Mouse (Mus musculus): ENCODE results near the gene Kdm4a. TPM values are rescaled to one million over a fixed set of nuclear protein-coding genes. Genes with fewer than 3 reads are reported as not detected.

Kdm4a gene
- polyA plus RNA-seq (2014; fragmentation: Nextera tagmentation; extraction: Ambion mirVana) = 58.1 and 59.3 TPM in 2 replicates

- WGBS = under 1% methylated on average over 38 of the region's 38 CpGs
- no peaks in the 10 kb centered on the region for H3K27me3 ChIP-seq (ENCODE audit: control insufficient read depth, insufficient read depth, low read length)
- ATAC-seq (ENCODE audit: low FRiP score) (peak; percentile 99), DNase-seq (ENCODE audit: low spot score, missing footprints) (peak; percentile 99)
- peak within 1 kb of the TSS; percentile 74 for H3K9ac ChIP-seq (ENCODE audit: low read length)
- H3K4me3 ChIP-seq (ENCODE audit: low read depth, low read length) = peak within 1 kb of the TSS; percentile 62
- peak within 1 kb of the TSS; percentile 63 for H3K4me2 ChIP-seq
- H3K4me1 ChIP-seq (ENCODE audit: control insufficient read depth, insufficient read depth, low read length) = peaks cover 9% of the 10 kb centered on the region; the same call in 1 of the 2 replicates
- H3K36me3 ChIP-seq (ENCODE audit: control insufficient read depth, insufficient read depth, low read length) = peaks cover 10% of the 10 kb centered on the region; the same call in 1 of the 2 replicates
- peak within 1 kb of the TSS; percentile 79 for H3K27ac ChIP-seq (ENCODE audit: low read depth, low read length)
- no peaks in the 10 kb centered on the region for H3K9me3 ChIP-seq (ENCODE audit: control insufficient read depth, low read length)
Measured at GRCm38 (mm10) chr4:118179467-118180300, at the start of gene Kdm4a. Kdm4a (minus strand) TSS chr4:118180043.

DNA sequence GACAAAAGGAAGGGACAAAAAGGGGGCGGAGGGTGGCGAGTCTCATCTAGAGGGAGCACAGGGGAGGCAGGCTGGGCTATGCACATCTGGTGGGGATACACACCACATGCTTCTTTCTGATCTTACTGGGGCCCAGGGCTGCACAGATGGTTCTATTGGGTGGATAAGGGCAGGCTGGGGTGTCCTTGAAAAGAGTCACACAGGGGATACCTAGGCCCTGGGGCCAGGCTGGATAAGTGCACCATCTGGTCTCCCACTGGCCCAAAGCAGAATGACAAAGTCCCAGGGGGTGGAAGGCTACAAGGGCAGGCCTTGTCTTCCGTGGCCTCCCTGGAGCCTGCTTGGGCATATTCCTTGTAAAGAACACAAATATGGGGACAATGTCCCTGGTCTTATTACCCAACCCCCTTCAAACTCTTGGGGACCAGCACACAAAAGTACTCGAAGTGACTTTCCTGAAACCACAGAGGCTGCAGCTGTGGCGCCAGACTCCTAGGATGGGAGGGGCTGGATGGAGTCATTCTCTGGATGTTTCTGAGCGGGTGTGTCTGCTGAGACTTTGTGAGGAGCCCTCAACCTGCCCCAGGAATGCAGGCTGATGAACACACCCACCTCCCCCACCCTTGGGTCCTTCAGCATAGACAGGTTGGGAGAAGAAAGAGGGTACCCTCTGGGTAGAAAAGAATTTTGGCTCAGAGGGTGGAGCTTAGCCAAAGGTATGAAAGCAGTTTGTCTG lies 49.4 kb upstream of the Kdm4a start:
- H3K9me3 ChIP-seq (ENCODE audit: control insufficient read depth, low read length) = no peaks in the 10 kb centered on the region
- H3K4me1 ChIP-seq (ENCODE audit: control insufficient read depth, insufficient read depth, low read length) = no peaks in the 10 kb centered on the region
- peaks cover 23% of the 10 kb centered on the region for H3K36me3 ChIP-seq (ENCODE audit: control insufficient read depth, insufficient read depth, low read length)
- whole genome bisulfite sequencing = 71% methylated on average over 6 of the region's 6 CpGs
- DNase-seq (ENCODE audit: low spot score, missing footprints) = no peak
- H3K4me3 ChIP-seq (ENCODE audit: low read depth, low read length) = no peak overlapping the region
- no peak overlapping the region for H3K9ac ChIP-seq (ENCODE audit: low read length)
- H3K27ac ChIP-seq (ENCODE audit: low read depth, low read length) = no peak overlapping the region
- no peak overlapping the region for H3K4me2 ChIP-seq
- ATAC-seq (ENCODE audit: low FRiP score) = 0 out of 2 replicates have a peak, but pooled peaks have one; percentile 38
- no peaks in the 10 kb centered on the region for H3K27me3 ChIP-seq (ENCODE audit: control insufficient read depth, insufficient read depth, low read length)

DNA sequence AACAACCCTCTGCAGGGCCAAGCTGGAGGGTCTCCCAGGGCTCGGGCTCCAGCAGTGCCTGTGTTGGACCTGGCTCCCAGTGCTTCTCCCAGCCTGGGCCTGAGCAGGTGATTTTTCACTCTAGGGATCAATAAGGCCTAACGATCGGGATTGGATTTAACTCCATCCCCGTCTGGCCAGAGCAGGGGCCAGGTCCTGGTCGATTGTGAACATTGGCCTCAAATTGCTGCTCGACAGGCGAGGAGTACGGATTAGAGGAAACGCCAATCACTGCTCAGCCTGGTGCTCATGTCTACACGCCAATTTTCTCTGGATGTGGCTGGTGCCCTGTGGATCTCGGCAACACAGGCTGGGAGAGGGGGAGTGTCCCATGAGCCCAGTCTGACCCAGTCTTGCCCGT lies 47.6 kb upstream of the Kdm4a start:
- Histone ChIP-seq H3K27ac (ENCODE audit: low read depth, low read length) (no peak overlapping the region), H3K9me3 (ENCODE audit: control insufficient read depth, low read length) (no peaks in the 10 kb centered on the region), H3K27me3 (ENCODE audit: control insufficient read depth, insufficient read depth, low read length) (no peaks in the 10 kb centered on the region), H3K4me1 (ENCODE audit: control insufficient read depth, insufficient read depth, low read length) (no peaks in the 10 kb centered on the region), H3K36me3 (ENCODE audit: control insufficient read depth, insufficient read depth, low read length) (peaks cover 37% of the 10 kb centered on the region), H3K9ac (ENCODE audit: low read length) (no peak overlapping the region), H3K4me3 (ENCODE audit: low read depth, low read length) (no peak overlapping the region), H3K4me2 (no peak overlapping the region)
- no peak for ATAC-seq (ENCODE audit: low FRiP score)
- DNase-seq (ENCODE audit: low spot score, missing footprints) = no peak
- WGBS = 78% methylated on average over 12 of the region's 12 CpGs

DNA sequence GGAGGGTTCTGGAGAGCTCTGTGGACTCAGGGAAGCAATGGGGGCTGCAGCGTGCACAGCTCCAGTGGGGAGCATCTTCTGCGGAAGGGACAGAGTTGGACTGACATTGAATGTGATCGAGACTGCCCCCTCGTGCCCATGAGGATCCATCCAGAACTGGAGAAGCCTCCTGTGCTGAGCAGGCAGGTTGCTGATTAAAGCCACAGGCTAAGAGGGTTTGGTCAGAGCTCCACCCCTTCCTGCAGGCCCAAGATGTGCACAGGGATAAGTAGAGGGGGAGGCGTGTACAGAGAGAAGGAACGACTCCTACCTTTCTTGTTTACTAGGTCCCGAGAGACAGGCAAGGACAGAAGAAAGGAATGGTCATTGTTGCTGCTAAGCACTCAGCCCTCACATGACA lies 41.4 kb upstream of the Kdm4a start:
- no peak overlapping the region for H3K9ac ChIP-seq (ENCODE audit: low read length)
- WGBS = 83% methylated on average over 7 of the region's 7 CpGs
- H3K9me3 ChIP-seq (ENCODE audit: control insufficient read depth, low read length) = no peaks in the 10 kb centered on the region
- H3K4me3 ChIP-seq (ENCODE audit: low read depth, low read length) = no peak overlapping the region
- ATAC-seq (ENCODE audit: low FRiP score) (no peak), DNase-seq (ENCODE audit: low spot score, missing footprints) (no peak)
- no peaks in the 10 kb centered on the region for H3K4me1 ChIP-seq (ENCODE audit: control insufficient read depth, insufficient read depth, low read length)
- no peak overlapping the region for H3K27ac ChIP-seq (ENCODE audit: low read depth, low read length)
- no peaks in the 10 kb centered on the region for H3K27me3 ChIP-seq (ENCODE audit: control insufficient read depth, insufficient read depth, low read length)
- H3K4me2 ChIP-seq = no peak overlapping the region
- peaks cover 47% of the 10 kb centered on the region for H3K36me3 ChIP-seq (ENCODE audit: control insufficient read depth, insufficient read depth, low read length)

DNA sequence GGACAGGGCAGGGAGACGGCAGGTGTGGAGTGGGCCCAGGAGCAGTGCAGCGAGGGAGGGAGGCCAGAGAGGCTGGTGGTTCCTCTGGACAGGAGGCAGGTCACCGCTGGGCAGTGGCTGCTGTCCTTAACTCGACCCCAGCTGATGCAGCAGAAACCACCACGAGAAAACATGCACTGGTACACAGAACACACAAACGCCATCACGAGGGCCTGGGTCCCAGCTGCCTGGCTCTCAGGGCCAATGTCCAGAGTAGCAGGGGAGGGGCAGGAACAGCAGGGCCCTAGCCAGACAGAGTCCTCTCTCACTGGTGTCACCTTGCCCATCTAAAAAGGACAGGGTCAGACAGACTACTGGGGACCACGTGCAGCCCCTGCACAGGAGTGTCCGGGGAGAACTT lies 40.9 kb upstream of the Kdm4a start:
- H3K9me3 ChIP-seq (ENCODE audit: control insufficient read depth, low read length) = no peaks in the 10 kb centered on the region
- no peak for ATAC-seq (ENCODE audit: low FRiP score)
- no peak for DNase-seq (ENCODE audit: low spot score, missing footprints)
- no peaks in the 10 kb centered on the region for H3K4me1 ChIP-seq (ENCODE audit: control insufficient read depth, insufficient read depth, low read length)
- 92% methylated on average over 9 of the region's 9 CpGs for WGBS
- no peak overlapping the region for H3K4me2 ChIP-seq
- H3K27ac ChIP-seq (ENCODE audit: low read depth, low read length) = no peak overlapping the region
- peaks cover 42% of the 10 kb centered on the region for H3K36me3 ChIP-seq (ENCODE audit: control insufficient read depth, insufficient read depth, low read length)
- no peak overlapping the region for H3K9ac ChIP-seq (ENCODE audit: low read length)
- no peak overlapping the region for H3K4me3 ChIP-seq (ENCODE audit: low read depth, low read length)
- no peaks in the 10 kb centered on the region for H3K27me3 ChIP-seq (ENCODE audit: control insufficient read depth, insufficient read depth, low read length)

- peaks cover 39% of the 10 kb centered on the region for H3K36me3 ChIP-seq (ENCODE audit: control insufficient read depth, insufficient read depth, low read length)
- H3K27me3 ChIP-seq (ENCODE audit: control insufficient read depth, insufficient read depth, low read length) = no peaks in the 10 kb centered on the region
- H3K4me2 ChIP-seq = no peak overlapping the region
- no peak overlapping the region for H3K27ac ChIP-seq (ENCODE audit: low read depth, low read length)
- no peak overlapping the region for H3K4me3 ChIP-seq (ENCODE audit: low read depth, low read length)
- no peaks in the 10 kb centered on the region for H3K4me1 ChIP-seq (ENCODE audit: control insufficient read depth, insufficient read depth, low read length)
- no peak overlapping the region for H3K9ac ChIP-seq (ENCODE audit: low read length)
- WGBS = 91% methylated on average over 6 of the region's 6 CpGs
- DNase-seq (ENCODE audit: low spot score, missing footprints) (no peak), ATAC-seq (ENCODE audit: low FRiP score) (no peak)
- H3K9me3 ChIP-seq (ENCODE audit: control insufficient read depth, low read length) = no peaks in the 10 kb centered on the region
Measured at GRCm38 (mm10) chr4:118219487-118219886, 39.6 kb upstream of the Kdm4a start.

DNA sequence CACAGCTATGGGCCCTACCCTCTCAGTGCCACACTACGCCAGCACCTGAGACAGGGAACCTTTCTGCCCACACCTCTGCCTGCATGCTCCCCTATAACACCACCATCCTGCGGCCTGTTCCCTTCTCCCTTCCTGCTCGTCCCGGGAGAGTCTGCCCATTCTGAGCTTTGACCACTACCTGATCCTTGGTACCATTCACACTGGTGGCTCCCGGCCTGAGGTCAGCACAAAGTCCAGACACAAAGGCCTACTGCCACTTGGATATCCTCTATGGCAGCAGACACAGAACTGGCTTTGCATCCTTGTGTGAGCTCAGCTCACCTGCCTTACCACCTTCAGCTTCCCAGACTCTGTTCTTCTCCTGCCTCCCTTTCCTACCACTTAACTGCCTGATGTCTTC lies 38.7 kb upstream of the Kdm4a start:
- WGBS = 91% methylated on average over 5 of the region's 5 CpGs
- Histone ChIP-seq H3K4me1 (ENCODE audit: control insufficient read depth, insufficient read depth, low read length) (no peaks in the 10 kb centered on the region), H3K9ac (ENCODE audit: low read length) (no peak overlapping the region), H3K4me3 (ENCODE audit: low read depth, low read length) (no peak overlapping the region), H3K4me2 (no peak overlapping the region), H3K27ac (ENCODE audit: low read depth, low read length) (no peak overlapping the region), H3K27me3 (ENCODE audit: control insufficient read depth, insufficient read depth, low read length) (no peaks in the 10 kb centered on the region), H3K9me3 (ENCODE audit: control insufficient read depth, low read length) (no peaks in the 10 kb centered on the region), H3K36me3 (ENCODE audit: control insufficient read depth, insufficient read depth, low read length) (peaks cover 36% of the 10 kb centered on the region)
- ATAC-seq (ENCODE audit: low FRiP score) = no peak
- no peak for DNase-seq (ENCODE audit: low spot score, missing footprints)

DNA sequence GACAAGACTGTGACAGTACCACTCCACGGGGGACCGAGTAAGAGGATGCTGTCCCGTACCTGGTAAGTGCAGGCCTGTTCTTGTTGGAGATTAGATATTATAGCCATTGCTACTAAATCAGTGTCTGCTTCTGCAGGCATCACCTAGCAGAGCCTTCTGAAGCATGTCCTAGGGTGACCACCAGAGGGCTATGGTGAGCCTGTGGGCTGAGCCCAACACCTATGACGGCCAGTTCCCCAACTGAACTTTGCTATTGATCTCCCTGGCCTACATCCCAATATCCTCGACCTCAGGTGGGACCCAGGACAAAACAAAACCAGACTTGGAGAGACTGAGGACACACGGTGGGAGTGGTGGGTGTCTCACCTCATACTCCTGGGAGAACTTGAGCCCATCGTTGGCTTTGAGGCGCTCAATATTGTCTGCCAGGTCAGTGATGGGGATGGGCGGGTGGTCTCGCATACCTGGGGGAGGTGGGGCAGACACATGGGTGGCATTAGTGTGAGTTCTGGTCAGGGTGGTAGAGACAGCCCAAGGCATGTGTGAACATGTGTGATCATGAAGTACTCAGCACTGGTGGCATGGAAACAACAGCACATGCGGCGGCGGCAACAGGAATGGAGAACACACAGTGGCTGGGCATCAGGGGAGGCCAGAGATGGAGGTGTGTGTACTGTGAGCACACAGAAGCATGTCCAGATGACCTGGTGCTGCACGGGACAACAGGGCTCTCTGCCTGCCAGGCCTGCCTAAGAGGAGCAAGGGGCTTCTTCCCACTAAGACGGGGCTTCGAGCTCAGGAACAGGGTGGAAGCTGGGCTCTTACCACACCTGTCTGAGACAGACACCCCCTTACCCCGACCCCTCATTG lies 37.1 kb upstream of the Kdm4a start:
- H3K4me1 ChIP-seq (ENCODE audit: control insufficient read depth, insufficient read depth, low read length) = no peaks in the 10 kb centered on the region
- peak; percentile 55 for ATAC-seq (ENCODE audit: low FRiP score)
- WGBS = 87% methylated on average over 17 of the region's 17 CpGs
- no peak overlapping the region for H3K4me2 ChIP-seq
- peak; percentile 89 for DNase-seq (ENCODE audit: low spot score, missing footprints)
- no peak overlapping the region for H3K4me3 ChIP-seq (ENCODE audit: low read depth, low read length)
- H3K27me3 ChIP-seq (ENCODE audit: control insufficient read depth, insufficient read depth, low read length) = no peaks in the 10 kb centered on the region
- H3K36me3 ChIP-seq (ENCODE audit: control insufficient read depth, insufficient read depth, low read length) = peaks cover 39% of the 10 kb centered on the region
- H3K9ac ChIP-seq (ENCODE audit: low read length) = no peak overlapping the region
- H3K27ac ChIP-seq (ENCODE audit: low read depth, low read length) = no peak overlapping the region
- H3K9me3 ChIP-seq (ENCODE audit: control insufficient read depth, low read length) = no peaks in the 10 kb centered on the region

Data from midbrain, embryonic 11.5 days (tissue).